Mouse (Mus musculus): ENCODE results near the gene Pdpr.

- TF ChIP-seq CTCF (IDR thresholded peaks at IDR 0.05; ENCODE audit: low read depth, low read length) (no peak), POLR2A (IDR thresholded peaks at IDR 0.05; ENCODE audit: extremely low read depth, insufficient read depth, low read length) (no peak)
Measured at GRCm38 (mm10) chr8:111049106-111049505, 45.3 kb upstream of the Pdpr start.

Measured in liver, adult 2 months (tissue).